Mouse (Mus musculus) stomach, embryonic 16.5 days (tissue): Measurements from ENCODE around the gene Btbd35f20. TPM values are rescaled to one million over a fixed set of nuclear protein-coding genes. Genes with fewer than 3 reads are reported as not detected.
"Not testable (repeated sequence)": the region's sequence is repeated elsewhere in the genome, so short reads cannot be mapped to it uniquely, and the experiment has no call there.

Experiments
- ATAC-seq: fragments of 200-750 bp; cut with Nextera tagmentation; 2 replicates; pipeline ENCODE4 v1.8.0; 2017; ENCODE audit warnings: moderate number of reproducible peaks, moderate TSS enrichment; ENCODE audit not compliant: insufficient read depth, low FRiP score
- H3K27ac ChIP-seq: fragments of 300-500 bp; sonication (generic); 2 replicates; pipeline ENCODE4 v1.5.1; 2014; ENCODE audit warnings: low read length
- H3K27me3 ChIP-seq: fragments of 300-500 bp; sonication (generic); 2 replicates; pipeline ENCODE4 v1.6.1; 2014; ENCODE audit warnings: low read length, control low read depth, mixed read lengths; ENCODE audit not compliant: control insufficient read depth, insufficient read depth
- H3K36me3 ChIP-seq: fragments of 300-500 bp; sonication (generic); 2 replicates; pipeline ENCODE4 v1.6.1; 2014; ENCODE audit warnings: low read length; ENCODE audit not compliant: control insufficient read depth, insufficient read depth
- H3K4me1 ChIP-seq: fragments of 300-500 bp; sonication (generic); 2 replicates; pipeline ENCODE4 v1.6.1; 2014; ENCODE audit warnings: low read length, control low read depth, mixed read lengths; ENCODE audit not compliant: control insufficient read depth, insufficient read depth
- H3K4me2 ChIP-seq: fragments of 300-500 bp; sonication (generic); 2 replicates; pipeline ENCODE4 v1.6.1; 2014; ENCODE audit warnings: low read depth, low read length, mixed read lengths
- H3K4me3 ChIP-seq: fragments of 300-500 bp; sonication (generic); replicated peaks from 2 replicates; pipeline ENCODE4 v1.5.1; 2014; ENCODE audit warnings: mild to moderate bottlenecking, low read length
- H3K9ac ChIP-seq: fragments of 300-500 bp; sonication (generic); 2 replicates; pipeline ENCODE4 v1.6.1; 2014; ENCODE audit warnings: low read length
- H3K9me3 ChIP-seq: fragments of 300-500 bp; sonication (generic); replicated peaks from 2 replicates; pipeline ENCODE4 v1.6.1; 2016; ENCODE audit warnings: low read length, control low read depth; ENCODE audit not compliant: control insufficient read depth
- WGBS: fragments of 180-500 bp; shearing (Covaris S2); extraction: QIAGEN DNeasy Blood & Tissue Kit; methylation state at CpG from one replicate; pipeline ENCODE4 v1.1.7; 2014; 5-methylcytosine and 5-hydroxymethylcytosine counted together
- polyA plus RNA-seq: library from polyadenylated mRNA; unstranded; fragments of >200 nt; fragmentation: Nextera tagmentation; extraction: Ambion mirVana; gene quantifications from 2 replicates; pipeline ENCODE4 v1.2.1, GENCODE M21; 2015

The Btbd35f20 gene
- not detected in 2 replicates for polyA plus RNA-seq

DNA sequence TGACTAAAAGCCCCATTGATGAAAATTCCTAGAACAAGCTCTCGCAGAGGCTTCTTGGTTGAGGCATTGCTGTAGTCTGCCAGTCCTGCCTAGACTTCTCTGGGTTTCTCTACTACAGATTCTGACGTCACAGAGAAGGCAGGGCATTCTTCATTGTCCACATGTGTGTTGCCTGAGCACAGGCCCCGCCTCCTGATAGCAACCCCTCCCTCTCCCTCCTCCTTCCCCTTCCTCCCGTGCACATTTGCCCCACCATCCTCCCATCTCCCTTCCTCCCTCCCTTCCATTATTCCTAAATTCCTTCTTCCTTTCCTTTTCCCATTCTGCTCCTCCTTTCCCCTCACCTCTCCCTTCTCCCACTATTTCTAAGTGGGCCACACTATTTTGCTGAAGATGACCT lies at the start of gene Btbd35f20:
Btbd35f20 (minus strand) TSS at position 101 of the 400 bp plus-strand sequence.
- no CpG with 5 or more reads among the region's 4 CpGs for WGBS
- not testable (repeated sequence) for H3K4me2 ChIP-seq, H3K4me1 ChIP-seq, ATAC-seq, H3K9me3 ChIP-seq, H3K4me3 ChIP-seq, H3K27ac ChIP-seq, H3K27me3 ChIP-seq, H3K9ac ChIP-seq, H3K36me3 ChIP-seq

Other genes with a start within 250 kb of the Btbd35f20 start
- not detected in 2 replicates for gene Btbd35f28, start 94.7 kb downstream of the Btbd35f20 start, polyA plus RNA-seq
- not detected in 2 replicates for gene Btbd35f17, start 79.4 kb upstream of the Btbd35f20 start, polyA plus RNA-seq